Mouse (Mus musculus) kidney, postnatal 0 days (tissue): Measurements from ENCODE around the gene Pard3. TPM values are rescaled to one million over a fixed set of nuclear protein-coding genes. Genes with fewer than 3 reads are reported as not detected.

ENCODE experiments used
- ATAC-seq: fragments of 200-750 bp; cut with Nextera tagmentation; replicated peaks from 2 replicates; pipeline ENCODE4 v1.8.0; 2017; ENCODE audit warnings: low read depth, moderate number of reproducible peaks, moderate TSS enrichment, moderate library complexity; ENCODE audit not compliant: low FRiP score
- DNase-seq: peaks from one replicate; pipeline ENCODE4 v3.0.0-alpha.2; 2016; ENCODE audit warnings: low spot score
- H3K27ac ChIP-seq: fragments of 300-500 bp; sonication (generic); 2 replicates; pipeline ENCODE4 v1.5.1; 2014; ENCODE audit warnings: mild to moderate bottlenecking
- H3K27me3 ChIP-seq: fragments of 300-500 bp; sonication (generic); 2 replicates; pipeline ENCODE4 v1.6.1; 2014; ENCODE audit warnings: low read length, mixed read lengths; ENCODE audit not compliant: insufficient read depth
- H3K36me3 ChIP-seq: fragments of 300-500 bp; sonication (generic); 2 replicates; pipeline ENCODE4 v1.6.1; 2014; ENCODE audit warnings: low read length, mixed read lengths; ENCODE audit not compliant: insufficient read depth
- H3K4me1 ChIP-seq: fragments of 300-500 bp; sonication (generic); replicated peaks from 2 replicates; pipeline ENCODE4 v1.6.1; 2014; ENCODE audit warnings: antibody characterized with exemption, low read length, mixed read lengths; ENCODE audit not compliant: insufficient read depth
- H3K4me2 ChIP-seq: fragments of 300-500 bp; sonication (generic); 2 replicates; pipeline ENCODE4 v1.6.1; 2014; ENCODE audit warnings: mild to moderate bottlenecking, low read length, moderate library complexity, mixed read lengths
- H3K4me3 ChIP-seq: fragments of 300-500 bp; sonication (generic); replicated peaks from 2 replicates; pipeline ENCODE4 v1.5.1; 2014; ENCODE audit warnings: low read depth, low read length
- H3K9ac ChIP-seq: fragments of 300-500 bp; sonication (generic); 2 replicates; pipeline ENCODE4 v1.6.1; 2014; ENCODE audit warnings: low read depth, low read length
- H3K9me3 ChIP-seq: fragments of 300-500 bp; sonication (generic); replicated peaks from 2 replicates; pipeline ENCODE4 v1.6.1; 2016; ENCODE audit warnings: low read length, inconsistent platforms, mixed read lengths
- CTCF ChIP-seq: IDR thresholded peaks from 2 replicates; pipeline ENCODE4 v1.5.1; 2016; ENCODE audit warnings: antibody characterized with exemption, low read depth, mild to moderate bottlenecking, moderate library complexity
- WGBS: fragments of 180-500 bp; shearing (Covaris S2); extraction: QIAGEN DNeasy Blood & Tissue Kit; methylation state at CpG from one replicate; pipeline ENCODE4 v1.1.7; 2014; 5-methylcytosine and 5-hydroxymethylcytosine counted together
- polyA plus RNA-seq: library from polyadenylated mRNA; unstranded; fragments of >200 nt; fragmentation: Nextera tagmentation; extraction: Ambion mirVana; gene quantifications from 2 replicates; pipeline ENCODE4 v1.2.1, GENCODE M21; 2015

The Pard3 gene
- polyA plus RNA-seq, 1 experiment from 2014 or later = 23.1 TPM

DNA sequence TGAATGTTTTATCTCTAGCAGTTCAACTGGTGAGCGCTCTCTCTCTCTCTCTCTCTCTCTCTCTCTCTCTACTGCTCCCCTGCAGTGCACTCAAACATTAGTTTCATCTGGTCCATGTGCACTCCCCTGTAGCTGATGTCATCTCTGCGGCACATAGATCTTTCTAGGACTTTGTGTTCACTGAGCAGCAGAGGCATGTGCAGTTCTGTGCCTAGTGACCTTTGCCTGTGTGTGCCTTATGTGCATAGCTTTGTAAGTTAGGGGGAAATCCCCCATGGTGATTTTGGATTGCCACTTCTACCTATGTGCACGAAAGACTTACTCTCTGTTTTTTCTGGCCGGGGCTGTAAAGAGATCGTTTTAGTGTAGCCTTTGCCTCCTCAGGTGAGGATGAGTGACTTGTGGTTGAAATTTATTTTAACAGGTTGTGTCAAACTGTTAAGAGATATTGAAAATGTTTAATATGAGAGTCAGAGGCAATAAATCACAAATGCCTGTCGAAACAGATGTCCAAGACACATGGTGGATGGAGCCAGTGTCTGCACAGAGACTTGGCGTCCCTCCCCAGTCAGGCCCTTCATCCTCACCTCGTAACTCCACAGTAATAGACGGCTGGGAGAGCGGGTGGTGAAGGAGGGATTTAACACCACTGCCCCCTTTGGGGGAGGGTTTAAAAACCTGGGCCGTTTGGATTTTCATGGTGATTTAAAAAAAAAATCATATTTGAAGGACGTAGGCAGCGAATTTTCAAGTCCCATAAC lies 133.0 kb downstream of the Pard3 start:
- Histone ChIP-seq H3K4me2 (no peak overlapping the region), H3K4me3 (no peak overlapping the region), H3K27me3 (no peaks in the 10 kb centered on the region), H3K9me3 (no peaks in the 10 kb centered on the region), H3K4me1 (peaks cover 5% of the 10 kb centered on the region), H3K9ac (no peak overlapping the region), H3K27ac (no peak overlapping the region), H3K36me3 (no peaks in the 10 kb centered on the region)
- TF ChIP-seq CTCF = no peak
- 0 out of 2 replicates have a peak, but pooled peaks have one; percentile 49 for ATAC-seq
- DNase-seq = no peak
- WGBS = 65% methylated on average over 13 of the region's 13 CpGs

- no peak overlapping the region for H3K27ac ChIP-seq
- no peaks in the 10 kb centered on the region for H3K9me3 ChIP-seq
- WGBS = 37% methylated on average over 4 of the region's 4 CpGs
- no peak for TF ChIP-seq CTCF
- no peak overlapping the region for H3K9ac ChIP-seq
- ATAC-seq (no peak), DNase-seq (no peak)
- H3K36me3 ChIP-seq = no peaks in the 10 kb centered on the region
- no peaks in the 10 kb centered on the region; the same call in none of the 2 replicates for H3K4me1 ChIP-seq
- no peaks in the 10 kb centered on the region for H3K27me3 ChIP-seq
- no peak overlapping the region for H3K4me2 ChIP-seq
- no peak overlapping the region for H3K4me3 ChIP-seq
Observed at GRCm38 (mm10) chr8:127207455-127207854, 143.8 kb downstream of the Pard3 start.

DNA sequence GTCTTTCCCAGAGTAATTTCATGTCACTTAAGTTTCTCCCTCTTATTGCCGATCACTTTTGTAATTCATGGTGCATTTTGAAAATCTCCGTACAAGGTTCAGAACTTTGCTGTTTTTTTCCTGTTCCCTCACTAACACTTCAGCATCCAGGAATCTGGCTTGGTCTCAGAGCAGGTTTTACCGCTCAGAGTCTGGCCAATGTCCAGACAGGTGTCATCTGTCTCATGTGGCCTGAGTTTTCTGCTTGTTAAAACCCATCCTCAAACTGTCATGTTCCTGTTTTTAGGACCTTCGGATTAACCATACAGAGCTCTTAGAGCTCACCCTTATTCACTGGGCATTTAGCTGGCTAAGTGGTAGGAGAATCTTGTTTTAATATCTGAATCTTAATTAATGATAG lies 146.9 kb downstream of the Pard3 start:
- Histone ChIP-seq H3K4me1 (peaks cover 4% of the 10 kb centered on the region; the same call in 1 of the 2 replicates), H3K4me2 (no peak overlapping the region), H3K4me3 (no peak overlapping the region), H3K9me3 (no peaks in the 10 kb centered on the region), H3K9ac (no peak overlapping the region), H3K36me3 (no peaks in the 10 kb centered on the region), H3K27me3 (no peaks in the 10 kb centered on the region), H3K27ac (no peak overlapping the region)
- ATAC-seq = no peak
- no peak for TF ChIP-seq CTCF
- DNase-seq = no peak
- 59% methylated on average over 4 of the region's 4 CpGs for WGBS

GRCm38 (mm10) chr8:127214338-127214737 lies 150.6 kb downstream of the Pard3 start:
- TF ChIP-seq CTCF = no peak
- no peak for DNase-seq
- Histone ChIP-seq H3K9ac (no peak overlapping the region), H3K9me3 (no peaks in the 10 kb centered on the region), H3K36me3 (no peaks in the 10 kb centered on the region), H3K4me2 (no peak overlapping the region), H3K4me1 (peaks cover 4% of the 10 kb centered on the region; the same call in 1 of the 2 replicates), H3K27ac (no peak overlapping the region), H3K27me3 (no peaks in the 10 kb centered on the region), H3K4me3 (no peak overlapping the region)
- ATAC-seq = no peak
- WGBS = 69% methylated on average over 8 of the region's 8 CpGs

DNA sequence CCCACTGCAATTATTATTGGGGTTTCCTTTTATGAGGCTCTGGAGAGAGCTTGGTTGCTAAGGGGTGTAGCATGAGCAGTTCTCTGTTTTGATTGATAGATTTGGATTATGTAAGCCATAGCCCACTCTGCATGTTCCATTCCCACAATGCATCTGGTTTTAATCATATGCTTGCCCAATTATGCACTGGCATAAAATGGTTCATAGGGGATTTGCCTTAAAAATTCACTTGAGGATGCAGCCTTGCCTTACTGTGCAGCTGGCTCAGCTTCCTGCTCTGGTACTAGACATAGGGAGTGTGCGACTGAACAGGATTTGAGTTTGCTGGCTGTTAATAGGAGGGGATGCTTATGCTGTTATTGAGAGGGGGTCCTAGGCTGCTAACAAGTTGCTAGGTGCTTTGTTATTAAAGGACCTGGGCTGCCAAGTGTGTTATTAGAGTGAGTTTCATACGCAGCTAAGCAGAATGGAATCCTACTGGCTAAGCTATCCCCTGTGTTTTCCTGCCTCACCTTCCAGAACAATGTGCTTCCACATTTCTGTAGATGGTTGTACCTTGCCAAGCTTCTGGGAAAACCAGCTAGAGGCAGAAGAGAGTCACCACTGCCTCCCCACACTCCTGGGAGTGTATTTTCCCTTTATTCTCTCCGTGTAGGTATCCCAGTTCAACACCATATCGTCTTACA lies 151.2 kb downstream of the Pard3 start:
- no peaks in the 10 kb centered on the region for H3K36me3 ChIP-seq
- H3K4me3 ChIP-seq = no peak overlapping the region
- H3K4me2 ChIP-seq = no peak overlapping the region
- H3K9ac ChIP-seq = no peak overlapping the region
- no peaks in the 10 kb centered on the region for H3K27me3 ChIP-seq
- no peak for DNase-seq
- no peaks in the 10 kb centered on the region for H3K9me3 ChIP-seq
- ATAC-seq = no peak
- H3K4me1 ChIP-seq = peaks cover 4% of the 10 kb centered on the region; the same call in 1 of the 2 replicates
- 79% methylated on average over 4 of the region's 4 CpGs for WGBS
- H3K27ac ChIP-seq = no peak overlapping the region
- TF ChIP-seq CTCF = no peak

DNA sequence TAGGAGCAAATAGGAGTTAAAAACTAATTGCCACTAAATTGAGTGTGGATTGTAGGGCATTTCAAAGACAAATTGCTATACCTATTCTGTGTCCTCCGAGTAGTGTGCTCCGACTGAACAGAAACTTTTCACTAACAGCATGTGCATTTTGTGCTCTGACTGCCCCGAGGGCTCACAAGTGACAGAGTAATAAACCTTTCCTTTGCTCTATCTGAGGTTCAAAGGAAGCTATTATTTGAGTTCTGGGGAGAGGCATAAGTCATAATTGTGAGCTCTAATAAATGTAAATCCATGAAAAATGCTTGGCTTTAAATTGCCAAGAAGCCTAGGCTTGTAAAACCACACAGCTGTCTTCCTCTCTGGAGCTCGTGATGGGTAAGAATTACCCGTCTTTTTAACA lies 156.5 kb downstream of the Pard3 start:
- H3K4me1 ChIP-seq = peaks cover under 1% of the 10 kb centered on the region; the same call in 1 of the 2 replicates
- peak; percentile 75 for DNase-seq
- no peaks in the 10 kb centered on the region for H3K9me3 ChIP-seq
- no peak for ATAC-seq
- no peak for TF ChIP-seq CTCF
- no peaks in the 10 kb centered on the region for H3K27me3 ChIP-seq
- H3K27ac ChIP-seq = no peak overlapping the region
- 42% methylated on average over 5 of the region's 5 CpGs for WGBS
- no peaks in the 10 kb centered on the region for H3K36me3 ChIP-seq
- H3K4me2 ChIP-seq = no peak overlapping the region
- H3K9ac ChIP-seq = no peak overlapping the region
- H3K4me3 ChIP-seq = no peak overlapping the region
